Mouse (Mus musculus) lung, adult 2 months (tissue): ENCODE data around the gene Gm17079. TPM values are rescaled to one million over a fixed set of nuclear protein-coding genes. Genes with fewer than 3 reads are reported as not detected.
"Not testable (repeated sequence)": the region's sequence is repeated elsewhere in the genome, so short reads cannot be mapped to it uniquely, and the experiment has no call there.

Experiments used
- DNase-seq: peaks from one replicate; pipeline ENCODE4 v3.0.0; 2022
- H3K4me1 ChIP-seq: fragments of 200-500 bp; 2 replicates; pipeline ENCODE4 v1.6.1; 2011; ENCODE audit warnings: low read length; ENCODE audit not compliant: control insufficient read depth, insufficient read depth
- H3K4me3 ChIP-seq: fragments of 200-500 bp; replicated peaks from 2 replicates; pipeline ENCODE3; 2011; ENCODE audit warnings: low read depth, mild to moderate bottlenecking, control low read depth, low read length; ENCODE audit errors: extremely low read depth
- CTCF ChIP-seq: fragments of 200-500 bp; IDR thresholded peaks from 2 replicates; pipeline ENCODE4 v1.5.1; 2011; ENCODE audit warnings: mild to moderate bottlenecking, low read length, control low read depth; ENCODE audit not compliant: insufficient read depth
- POLR2A ChIP-seq: fragments of 200-500 bp; IDR thresholded peaks from 2 replicates; pipeline ENCODE4 v1.6.1; 2011; ENCODE audit warnings: low read depth, mild to moderate bottlenecking, control low read depth, low read length, borderline replicate concordance; ENCODE audit errors: extremely low read depth
- WGBS: fragments of 180-500 bp; shearing (Covaris S2); methylation state at CpG from one replicate; pipeline ENCODE4 v1.1.7; 2018; 5-methylcytosine and 5-hydroxymethylcytosine counted together
- polyA plus RNA-seq: library from polyadenylated mRNA; depleted of rRNA; stranded (reverse); fragments of >200 nt; gene quantifications from 2 replicates; pipeline ENCODE4 v1.2.3, GENCODE M21; 2012; rRNA removed

Gm17079 gene
- not detected in 2 replicates for polyA plus RNA-seq

DNA sequence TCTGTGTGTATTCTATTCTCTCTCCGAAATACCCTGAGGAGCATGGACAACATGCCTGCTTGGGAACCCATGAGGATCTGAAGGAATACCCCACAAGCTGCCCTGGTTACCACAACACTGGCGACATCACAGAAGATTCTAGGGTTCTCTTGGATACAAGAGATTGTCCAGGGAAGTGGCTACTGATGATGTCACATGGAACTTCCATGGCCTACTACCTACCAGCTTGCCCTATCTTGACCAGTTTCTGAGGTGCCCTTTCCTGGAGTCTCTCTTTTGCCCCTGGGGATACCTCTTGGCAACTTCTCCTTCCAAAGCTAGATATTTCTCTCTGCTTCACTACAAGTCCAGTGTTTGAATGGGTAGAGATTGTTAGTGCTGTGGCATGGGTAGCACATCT, at the start of gene Gm17079:
Gm17079 (minus strand) TSS at position 101 of the 400 bp plus-strand sequence.
- not testable (repeated sequence) for H3K4me1 ChIP-seq
- 56% methylated on average over 2 of the region's 2 CpGs for WGBS

DNA sequence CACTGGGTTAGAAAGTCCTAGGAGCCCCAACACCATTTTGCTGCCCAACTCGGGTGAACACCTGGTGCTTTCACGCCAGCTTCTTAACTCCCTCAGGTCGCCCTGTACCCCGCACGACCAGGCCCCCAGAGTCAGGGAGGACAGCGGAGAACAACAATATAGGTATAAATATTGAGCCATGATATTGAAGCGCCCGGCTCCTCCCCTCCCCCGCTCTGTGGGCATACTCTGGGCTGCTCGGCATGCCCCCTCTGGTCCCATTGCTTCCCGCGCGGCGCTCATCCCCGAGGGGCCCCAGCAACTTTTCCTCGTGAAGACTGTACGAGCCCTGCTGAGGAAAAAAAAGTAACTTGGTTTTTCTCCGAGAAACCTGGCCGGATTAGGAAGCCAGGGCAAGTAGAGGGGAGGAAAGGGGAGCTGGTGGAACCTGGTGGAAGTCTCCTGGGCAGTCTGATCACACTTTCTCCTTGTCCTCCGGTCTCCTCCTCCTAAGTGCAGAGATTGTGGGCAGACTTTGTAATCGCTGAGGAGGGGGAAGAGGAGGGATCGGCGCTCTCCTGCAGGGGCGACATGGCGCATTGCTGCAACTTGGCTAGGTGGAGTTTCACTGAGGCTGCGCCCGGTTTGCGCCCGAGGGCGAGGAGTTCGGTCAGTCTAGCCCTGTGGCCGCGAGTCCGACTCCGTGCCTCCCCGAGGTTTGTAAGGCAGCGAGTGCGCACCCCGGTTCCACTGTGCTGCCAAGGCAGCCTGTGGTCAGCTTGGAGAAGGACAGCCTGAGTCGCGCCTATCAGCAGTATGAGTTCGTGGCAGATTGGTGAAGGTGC, 45.3 kb upstream of the Gm17079 start:
- TF ChIP-seq POLR2A (no peak), CTCF (no peak)
- Histone ChIP-seq H3K4me3 (no peak overlapping the region), H3K4me1 (no peaks in the 10 kb centered on the region)
- no peak for DNase-seq
- under 1% methylated on average over 42 of the region's 42 CpGs for WGBS

More for the DNA sequence above, at the start of gene Gm17079:
- DNase-seq, H3K4me3 ChIP-seq: not testable (repeated sequence)

DNA sequence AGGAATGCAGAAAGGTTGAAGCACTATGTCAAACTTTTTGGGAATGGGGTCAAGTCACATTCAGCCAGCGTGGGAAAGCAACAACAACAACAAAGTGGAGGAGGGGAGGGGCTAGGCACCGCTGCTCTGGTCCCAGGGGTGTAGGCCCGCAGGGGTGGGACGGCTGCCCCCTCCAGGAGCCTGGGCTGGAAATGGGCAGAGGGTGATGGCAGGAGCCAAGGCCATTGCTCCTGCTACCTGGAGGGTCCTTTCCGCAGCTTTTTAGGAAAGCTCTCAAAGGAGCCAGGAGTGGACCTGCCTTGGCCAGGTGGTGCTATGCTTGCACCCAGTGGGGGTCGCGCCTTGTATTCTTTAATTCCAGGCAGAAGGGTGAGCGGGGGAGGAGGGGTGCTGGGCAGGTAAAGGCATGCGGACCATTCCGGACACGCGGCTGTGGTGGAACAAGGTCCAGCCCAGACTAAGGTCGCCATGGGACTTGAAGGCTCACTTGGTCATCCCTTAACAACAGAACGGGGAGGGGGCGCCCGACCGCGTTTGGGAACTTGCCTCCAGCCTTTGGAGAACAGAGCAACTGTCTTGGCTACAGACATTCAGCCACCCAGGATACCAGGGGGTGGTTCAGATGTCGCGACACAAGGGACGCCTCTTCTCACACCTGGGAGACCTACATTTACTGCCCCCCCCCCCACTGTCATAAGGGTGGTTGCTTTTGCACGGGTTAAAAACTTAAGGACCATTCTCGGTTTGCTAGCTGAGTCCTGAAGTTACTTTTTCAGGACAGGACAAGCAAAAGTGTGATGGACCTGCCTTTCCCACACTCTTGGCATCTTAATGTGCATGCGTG, 44.1 kb upstream of the Gm17079 start:
- no peak for DNase-seq
- WGBS: 3% methylated on average over 24 of the region's 24 CpGs
- TF ChIP-seq POLR2A: no peak
- TF ChIP-seq CTCF: no peak
- no peaks in the 10 kb centered on the region for H3K4me1 ChIP-seq
- H3K4me3 ChIP-seq: no peak overlapping the region

DNA sequence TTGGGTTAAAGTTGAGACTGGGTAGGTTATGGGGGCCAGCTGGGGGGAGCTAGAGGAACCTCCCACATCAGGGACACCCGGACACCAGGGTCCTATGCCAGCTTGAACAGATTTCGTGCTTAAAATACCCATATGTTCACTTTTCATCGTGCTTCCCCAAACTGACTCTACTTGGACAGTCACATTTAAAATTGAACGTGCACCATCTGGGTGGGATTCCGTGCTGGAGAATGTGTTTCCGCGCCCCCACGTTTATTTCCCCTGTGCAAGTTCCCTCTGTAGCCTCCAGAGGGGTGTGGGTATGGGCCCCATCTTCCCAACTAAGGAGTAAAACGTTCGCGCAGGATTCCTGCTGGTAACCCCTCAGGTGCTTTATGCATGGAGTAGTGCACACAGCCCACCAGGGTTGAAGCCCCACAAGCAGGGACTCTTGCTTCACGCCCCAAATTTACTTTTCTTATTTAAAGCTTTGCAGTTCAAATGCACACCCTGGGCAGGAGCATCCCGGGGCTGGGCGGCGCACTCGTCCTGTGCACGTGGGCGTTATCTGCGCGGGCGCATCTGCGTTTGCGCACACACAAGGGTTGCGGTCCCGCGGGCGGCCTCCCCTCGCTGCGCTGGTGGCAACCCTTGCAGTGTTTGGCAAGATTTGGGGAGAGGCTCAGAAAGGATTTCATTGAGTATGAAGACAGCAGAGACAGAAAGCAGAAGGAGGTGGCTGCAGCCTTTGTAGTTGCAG, 43.3 kb upstream of the Gm17079 start:
- 3% methylated on average over 29 of the region's 29 CpGs for WGBS
- H3K4me3 ChIP-seq: no peak overlapping the region
- no peak for DNase-seq
- TF ChIP-seq CTCF (no peak), POLR2A (no peak)
- no peaks in the 10 kb centered on the region for H3K4me1 ChIP-seq

DNA sequence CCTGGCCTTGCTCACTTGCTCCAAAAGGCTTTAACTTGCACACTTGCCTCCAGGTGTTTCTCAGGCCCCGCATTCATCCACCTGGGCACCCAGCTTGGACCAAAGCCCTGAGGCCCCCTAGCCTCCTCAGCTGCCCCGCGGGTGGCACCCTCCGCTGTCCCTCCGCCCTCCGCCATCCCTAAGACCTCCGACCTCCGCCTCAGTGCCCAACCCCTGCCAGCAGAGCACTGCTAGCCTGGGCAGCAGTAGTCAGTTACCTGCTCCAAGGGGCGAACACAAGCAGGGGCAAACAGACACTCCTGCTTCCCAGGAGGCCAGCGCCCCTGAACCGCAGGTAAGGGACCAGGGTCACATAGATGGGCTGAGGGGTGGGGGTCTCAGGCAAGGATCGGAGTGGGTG, 42.7 kb upstream of the Gm17079 start:
- no peak overlapping the region for H3K4me3 ChIP-seq
- TF ChIP-seq POLR2A: no peak
- no peak for TF ChIP-seq CTCF
- WGBS: 28% methylated on average over 12 of the region's 12 CpGs
- DNase-seq: no peak
- no peaks in the 10 kb centered on the region for H3K4me1 ChIP-seq

DNA sequence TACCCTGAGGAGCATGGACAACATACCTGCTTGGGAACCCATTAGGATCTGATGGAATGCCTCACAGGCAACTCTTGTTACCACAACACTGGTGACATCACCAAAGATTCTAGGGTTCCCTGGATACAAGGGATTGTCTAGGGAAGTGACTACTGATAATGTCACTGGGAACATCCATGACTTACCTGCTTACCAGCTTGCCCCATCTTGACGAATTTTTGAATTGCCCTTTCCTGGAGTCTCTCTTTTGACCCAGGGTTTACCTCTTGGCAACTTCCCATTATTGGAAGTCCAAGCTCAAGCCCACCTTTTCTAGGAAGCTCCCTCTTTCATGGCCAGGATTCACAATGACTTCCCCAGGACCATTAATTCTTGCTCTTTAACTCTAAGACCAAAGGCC, 21.8 kb upstream of the Gm17079 start, which contains the start of gene Gm5800:
Gm5800 (minus strand) TSS at position 101 of the 400 bp plus-strand sequence.
- no peak for TF ChIP-seq CTCF
- TF ChIP-seq POLR2A: no peak
- H3K4me3 ChIP-seq: no peak within 1 kb of the TSS
- H3K4me1 ChIP-seq: no peaks in the 10 kb centered on the region
- no peak for DNase-seq
- 44% methylated on average over 1 of the region's 1 CpGs for WGBS

DNA sequence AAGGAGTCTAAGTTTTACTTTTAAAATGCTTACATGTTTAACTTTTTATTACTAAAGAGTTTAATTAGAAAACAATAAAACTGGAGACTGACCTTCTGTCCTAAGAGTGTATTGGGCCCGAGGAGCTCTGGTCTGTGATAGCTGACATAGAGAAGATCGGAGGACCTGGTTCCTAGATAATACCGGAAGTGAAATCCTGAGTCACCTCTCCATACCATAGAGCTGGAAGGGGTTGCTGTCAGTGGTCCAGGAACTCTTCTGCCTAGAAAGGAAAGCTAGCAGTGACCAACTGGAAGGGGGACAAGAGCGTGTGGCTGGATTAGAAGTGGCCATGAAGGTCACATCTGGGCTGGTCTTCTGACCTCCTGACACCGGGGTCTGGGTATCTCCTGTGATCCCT, 18.0 kb downstream of the Gm17079 start:
- WGBS: 87% methylated on average over 5 of the region's 5 CpGs
- no peak for TF ChIP-seq POLR2A
- TF ChIP-seq CTCF: no peak
- no peak for DNase-seq
- no peaks in the 10 kb centered on the region for H3K4me1 ChIP-seq
- H3K4me3 ChIP-seq: no peak overlapping the region

Other genes starting within 250 kb of the Gm17079 start
- gene Vmn2r89, start 243.6 kb downstream of the Gm17079 start, polyA plus RNA-seq: not detected in 2 replicates
- gene Gm5622, start 142.7 kb downstream of the Gm17079 start, polyA plus RNA-seq: not detected in 2 replicates
- gene Gm17175, start 121.4 kb downstream of the Gm17079 start, polyA plus RNA-seq: not detected in 2 replicates
- gene Gm17174, start 103.3 kb downstream of the Gm17079 start, polyA plus RNA-seq: not detected in 2 replicates
- not detected in 2 replicates for gene Gm17078, start 84.2 kb downstream of the Gm17079 start, polyA plus RNA-seq
- not detected in 2 replicates for gene Gm4181, start 59.8 kb downstream of the Gm17079 start, polyA plus RNA-seq
- gene Gm5800, start 21.7 kb upstream of the Gm17079 start, polyA plus RNA-seq: not detected in 2 replicates
- not detected in 2 replicates for gene Ang4, start 78.1 kb upstream of the Gm17079 start, polyA plus RNA-seq
- gene AY358078, start 104.6 kb upstream of the Gm17079 start, polyA plus RNA-seq: not detected in 2 replicates
- gene Ear6, start 158.2 kb upstream of the Gm17079 start, polyA plus RNA-seq: 0.72 and 1.4 TPM in 2 replicates
- gene Mettl17, start 189.4 kb upstream of the Gm17079 start, polyA plus RNA-seq: 26.0 and 27.2 TPM in 2 replicates
- 2.7 and 3.9 TPM in 2 replicates for gene Slc39a2, start 197.4 kb upstream of the Gm17079 start, polyA plus RNA-seq
- 164 and 251 TPM in 2 replicates for gene Ndrg2, start 218.7 kb upstream of the Gm17079 start, polyA plus RNA-seq
- gene Tppp2, start 223.0 kb upstream of the Gm17079 start, polyA plus RNA-seq: not detected in 2 replicates
- gene Rnase13, start 227.3 kb upstream of the Gm17079 start, polyA plus RNA-seq: not detected in 2 replicates